Mouse (Mus musculus) liver, adult 2 months (tissue): ENCODE results near the gene Fbxo6. TPM values are rescaled to one million over a fixed set of nuclear protein-coding genes. Genes with fewer than 3 reads are reported as not detected.
"Not testable (repeated sequence)": the region's sequence is repeated elsewhere in the genome, so short reads cannot be mapped to it uniquely, and the experiment has no call there.

Experiments
- DNase-seq: peaks from one replicate; pipeline ENCODE4 v3.0.0-alpha.2; 2011; ENCODE audit warnings: low read depth, low spot score; ENCODE audit errors: extremely low read depth
- H3K27ac ChIP-seq: fragments of 200-500 bp; replicated peaks from 2 replicates; pipeline ENCODE4 v1.5.1; 2012; ENCODE audit warnings: low read depth, mild to moderate bottlenecking, control low read depth, inconsistent platforms, low read length; ENCODE audit not compliant: insufficient read depth
- H3K27me3 ChIP-seq: fragments of 200-500 bp; 2 replicates; pipeline ENCODE4 v1.6.1; 2012; ENCODE audit warnings: mild to moderate bottlenecking, moderate library complexity, low read length, inconsistent platforms; ENCODE audit not compliant: control insufficient read depth, insufficient read depth
- H3K36me3 ChIP-seq: fragments of 200-500 bp; 2 replicates; pipeline ENCODE4 v1.6.1; 2012; ENCODE audit warnings: low read length, inconsistent platforms; ENCODE audit not compliant: control insufficient read depth, insufficient read depth
- H3K4me1 ChIP-seq: fragments of 200-500 bp; 2 replicates; pipeline ENCODE4 v1.6.1; 2011; ENCODE audit warnings: low read length; ENCODE audit not compliant: control insufficient read depth, insufficient read depth
- H3K4me3 ChIP-seq: fragments of 200-500 bp; 2 replicates; pipeline ENCODE4 v1.5.1; 2011; ENCODE audit warnings: low read depth, mild to moderate bottlenecking, control low read depth, low read length, moderate library complexity; ENCODE audit not compliant: insufficient read depth
- H3K79me2 ChIP-seq: fragments of 200-500 bp; 2 replicates; pipeline ENCODE4 v1.6.1; 2012; ENCODE audit warnings: inconsistent platforms, mild to moderate bottlenecking, low read length, moderate library complexity; ENCODE audit not compliant: control insufficient read depth, insufficient read depth
- H3K9ac ChIP-seq: fragments of 200-500 bp; 2 replicates; pipeline ENCODE4 v1.6.1; 2012; ENCODE audit warnings: low read depth, mild to moderate bottlenecking, control low read depth, inconsistent platforms, low read length
- CTCF ChIP-seq: fragments of 200-500 bp; IDR thresholded peaks from 2 replicates; pipeline ENCODE4 v1.5.1; 2011; ENCODE audit warnings: low read depth, low read length, control low read depth
- POLR2A ChIP-seq: fragments of 200-500 bp; IDR thresholded peaks from 2 replicates; pipeline ENCODE4 v1.6.1; 2011; ENCODE audit warnings: low read length, control low read depth; ENCODE audit not compliant: insufficient read depth; ENCODE audit errors: extremely low read depth
- WGBS: fragments of 180-500 bp; shearing (Covaris S2); methylation state at CpG from one replicate; pipeline ENCODE4 v1.1.7; 2018; 5-methylcytosine and 5-hydroxymethylcytosine counted together
- polyA plus RNA-seq: library from polyadenylated mRNA; depleted of rRNA; stranded (reverse); fragments of >200 nt; gene quantifications from 2 replicates; pipeline ENCODE4 v1.2.3, GENCODE M21; 2012; rRNA removed
- total RNA-seq: library from RNA; depleted of rRNA; stranded (reverse); fragments of >200 nt; gene quantifications from 2 replicates; pipeline ENCODE4 v1.2.3, GENCODE M21; 2014; rRNA removed

The Fbxo6 gene
- total RNA-seq (35.0 and 38.7 TPM in 2 replicates), polyA plus RNA-seq (91.9 and 97.2 TPM in 2 replicates)

DNA sequence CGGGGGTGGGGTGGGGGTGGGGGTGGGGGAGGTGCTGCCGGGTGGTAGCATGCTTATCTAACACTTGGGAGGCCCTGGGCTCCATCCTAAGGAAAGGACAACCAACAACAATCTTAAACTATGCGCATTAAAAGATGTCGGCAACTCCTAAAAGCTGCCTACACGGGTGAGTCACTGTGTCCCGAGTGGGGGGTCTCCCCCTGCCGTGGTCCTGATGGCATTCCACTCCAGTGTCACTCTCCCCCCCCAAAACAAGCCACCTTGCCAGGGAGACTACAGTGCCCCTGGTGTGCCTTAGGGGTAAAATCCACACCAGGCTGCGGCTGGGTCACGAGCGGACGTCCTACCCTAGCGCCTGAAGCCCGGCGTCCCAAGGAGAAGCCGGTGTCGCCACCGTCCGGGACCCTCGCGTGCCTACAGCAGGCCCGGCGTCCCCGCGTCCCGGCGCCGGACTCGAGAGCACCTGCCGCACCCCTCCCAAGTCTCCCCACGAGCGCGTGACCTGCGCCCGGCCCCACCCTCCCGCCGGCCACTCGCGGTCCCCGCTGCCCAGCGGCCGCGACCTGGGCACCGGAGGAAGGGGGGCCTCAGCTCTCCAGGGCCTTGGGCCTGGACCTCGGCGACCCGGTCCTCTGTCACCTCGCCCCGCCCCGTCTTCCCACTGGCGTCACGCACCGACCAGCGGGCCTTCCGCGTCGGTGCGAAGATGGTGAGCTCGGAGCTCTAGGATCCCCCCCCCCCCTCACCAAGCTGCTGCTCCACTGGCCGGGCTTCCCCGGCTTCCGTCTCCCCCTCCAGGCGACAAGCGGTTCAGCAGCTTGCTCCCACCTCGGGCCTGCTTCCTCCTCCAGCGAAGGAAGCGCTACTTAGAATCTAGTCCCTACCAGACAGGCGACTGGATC, at the start of gene Fbxo6:
Gene Fbxo6, minus strand, starts transcription at position 874 of the 902 bp plus-strand sequence.
- WGBS = 1% methylated on average over 64 of the region's 67 CpGs
- peak within 1 kb of the TSS; percentile 90 for H3K4me3 ChIP-seq

DNA sequence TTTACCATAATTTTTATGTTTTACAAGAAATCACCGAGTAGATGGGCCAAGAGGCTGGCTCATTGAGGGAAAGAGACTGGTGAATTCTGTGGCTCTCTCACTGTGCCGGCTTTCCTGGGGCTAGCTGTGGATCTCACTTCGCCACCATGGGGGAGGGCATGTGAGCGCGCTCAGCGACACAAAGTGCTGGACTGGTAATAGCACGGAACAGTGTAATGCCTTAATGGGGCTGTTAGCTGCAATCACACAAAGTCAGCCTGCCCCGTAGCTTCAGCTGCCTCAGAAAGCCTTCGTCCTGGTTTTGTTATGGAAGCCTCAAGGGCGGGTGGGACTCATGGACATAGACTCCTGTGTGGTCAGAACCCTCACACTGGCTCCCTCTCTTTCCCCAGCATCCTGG, 46.8 kb upstream of the Fbxo6 start:
- Histone ChIP-seq H3K27ac (no peak overlapping the region), H3K36me3 (no peaks in the 10 kb centered on the region), H3K4me1 (no peaks in the 10 kb centered on the region), H3K9ac (no peak overlapping the region), H3K79me2 (no peaks in the 10 kb centered on the region), H3K27me3 (no peaks in the 10 kb centered on the region), H3K4me3 (no peak overlapping the region)
- no peak for DNase-seq
- 58% methylated on average over 10 of the region's 10 CpGs for WGBS
- TF ChIP-seq CTCF (no peak), POLR2A (no peak)

More for the DNA sequence above, at the start of gene Fbxo6:
- Histone ChIP-seq H3K9ac (peak within 1 kb of the TSS; percentile 91), H3K27me3 (no peaks in the 10 kb centered on the region), H3K79me2 (no peaks in the 10 kb centered on the region), H3K4me1 (peaks cover 18% of the 10 kb centered on the region), H3K36me3 (no peaks in the 10 kb centered on the region), H3K27ac (peak within 1 kb of the TSS; percentile 99)
- TF ChIP-seq POLR2A (no peak), CTCF (peak; percentile 80)
- peak; percentile 71 for DNase-seq

DNA sequence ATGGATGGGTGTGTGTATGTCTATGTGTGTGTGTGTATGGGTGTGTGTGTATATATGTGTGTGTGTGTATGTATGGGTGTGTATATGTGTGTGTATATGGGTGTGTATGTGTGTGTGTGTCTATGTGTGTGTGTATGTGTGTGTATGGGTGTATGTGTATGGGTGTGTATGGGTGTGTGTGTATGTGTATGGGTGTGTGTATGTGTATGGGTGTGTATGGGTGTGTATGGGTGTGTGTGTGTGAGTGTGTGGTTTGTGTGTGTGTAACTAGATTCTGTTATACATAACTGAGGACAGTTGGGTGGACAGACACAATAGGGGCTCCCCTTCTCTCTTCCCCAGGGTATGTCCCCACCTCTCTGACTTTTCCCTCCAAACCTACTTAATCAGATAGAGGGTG, 42.5 kb upstream of the Fbxo6 start:
- H3K79me2 ChIP-seq = no peaks in the 10 kb centered on the region
- no peak for DNase-seq
- H3K9ac ChIP-seq = no peak overlapping the region
- H3K27ac ChIP-seq = no peak overlapping the region
- no peaks in the 10 kb centered on the region for H3K27me3 ChIP-seq
- H3K4me1 ChIP-seq = no peaks in the 10 kb centered on the region
- H3K36me3 ChIP-seq = no peaks in the 10 kb centered on the region
- TF ChIP-seq POLR2A (no peak), CTCF (no peak)
- H3K4me3 ChIP-seq = no peak overlapping the region

DNA sequence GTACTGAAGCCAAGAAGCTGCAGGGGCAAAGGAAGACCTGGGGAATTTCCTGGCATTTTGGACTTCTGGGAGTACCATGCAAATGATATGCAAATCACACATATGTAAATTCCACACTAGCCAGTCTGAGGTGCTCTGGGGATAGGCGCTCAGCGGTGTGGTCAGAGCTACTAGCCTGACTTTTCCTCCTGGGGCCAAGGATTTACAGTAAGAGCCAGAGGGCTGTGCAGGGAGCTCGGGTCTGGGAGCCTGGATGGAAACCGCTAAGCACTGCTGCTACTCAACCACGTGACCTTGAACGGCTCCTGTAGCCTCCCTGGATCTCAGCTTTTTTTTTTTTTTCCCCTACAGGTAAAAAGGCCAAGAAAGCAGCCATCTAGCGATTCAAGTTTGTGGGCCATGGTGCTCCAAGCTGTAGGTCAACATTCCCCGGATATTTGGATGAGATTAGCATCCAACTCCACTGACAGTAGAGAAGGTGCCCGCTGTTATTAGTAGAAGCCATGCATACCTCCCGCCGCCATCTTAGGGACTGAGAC, 40.8 kb upstream of the Fbxo6 start:
- no peaks in the 10 kb centered on the region for H3K36me3 ChIP-seq
- H3K27ac ChIP-seq = no peak overlapping the region
- TF ChIP-seq CTCF = no peak
- TF ChIP-seq POLR2A = no peak
- no peaks in the 10 kb centered on the region for H3K27me3 ChIP-seq
- H3K4me1 ChIP-seq = no peaks in the 10 kb centered on the region
- no peaks in the 10 kb centered on the region for H3K79me2 ChIP-seq
- no peak for DNase-seq
- no peak overlapping the region for H3K4me3 ChIP-seq
- WGBS = 34% methylated on average over 11 of the region's 11 CpGs
- no peak overlapping the region for H3K9ac ChIP-seq

DNA sequence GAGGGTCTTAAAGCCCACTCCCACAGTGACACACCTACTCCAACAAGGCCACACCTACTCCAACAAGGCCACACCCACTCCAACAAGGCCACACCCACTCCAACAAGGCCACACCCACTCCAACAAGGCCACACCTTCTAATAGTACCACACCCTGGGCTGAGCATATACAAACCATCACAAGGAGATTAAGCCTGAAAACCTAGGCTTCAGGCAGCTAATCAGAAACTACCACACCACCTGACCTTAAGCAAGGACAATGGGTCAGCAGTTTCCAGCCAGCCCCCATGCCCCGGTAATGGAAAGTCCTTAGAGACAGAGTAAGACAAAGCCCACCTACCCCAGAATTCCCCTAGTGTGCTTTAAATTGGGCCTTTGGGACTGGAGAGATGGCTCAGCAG, 36.8 kb upstream of the Fbxo6 start:
- WGBS = 89% methylated on average over 1 of the region's 1 CpGs
- not testable (repeated sequence) for H3K36me3 ChIP-seq, DNase-seq, H3K9ac ChIP-seq, H3K4me3 ChIP-seq, H3K27me3 ChIP-seq, H3K4me1 ChIP-seq, H3K27ac ChIP-seq, H3K79me2 ChIP-seq

DNA sequence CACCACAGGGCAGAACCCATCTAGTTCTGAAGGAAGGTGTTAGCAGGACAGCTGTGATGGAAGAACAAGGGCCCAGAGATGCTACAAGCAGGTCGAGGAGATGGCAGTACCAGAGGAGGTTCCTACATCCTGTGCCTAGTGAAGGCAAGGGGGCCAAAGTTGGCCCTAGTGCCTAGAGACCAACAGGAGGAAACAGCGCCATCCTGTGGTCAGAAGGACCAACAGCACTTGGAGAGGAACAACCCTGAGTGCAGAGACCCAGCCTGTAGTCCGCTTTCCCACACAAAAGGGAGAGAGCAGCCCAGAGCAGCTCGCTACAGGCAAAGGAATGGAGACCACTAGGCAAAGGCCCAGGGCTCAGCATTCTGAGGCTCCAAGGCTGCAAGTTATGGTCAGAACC, 33.9 kb upstream of the Fbxo6 start:
- no peak overlapping the region for H3K27ac ChIP-seq

More for the DNA sequence above, 33.9 kb upstream of the Fbxo6 start:
- Histone ChIP-seq H3K4me1 (no peaks in the 10 kb centered on the region), H3K4me3 (no peak overlapping the region), H3K36me3 (no peaks in the 10 kb centered on the region), H3K27me3 (no peaks in the 10 kb centered on the region), H3K79me2 (no peaks in the 10 kb centered on the region), H3K9ac (no peak overlapping the region)
- no peak for DNase-seq
- WGBS = 71% methylated on average over 4 of the region's 4 CpGs
- TF ChIP-seq POLR2A (no peak), CTCF (peak; percentile 13; the same call in 1 of the 2 replicates)
